Mouse (Mus musculus) hindbrain, embryonic 11.5 days (tissue): ENCODE results near the gene Dohh. TPM values are rescaled to one million over a fixed set of nuclear protein-coding genes. Genes with fewer than 3 reads are reported as not detected.
A peak's percentile ranks its signal among the peaks of the same experiment; 100 is the strongest.

Experiments used
- ATAC-seq: fragments of 200-750 bp; cut with Nextera tagmentation; 2 replicates; pipeline ENCODE4 v1.8.0; 2017; ENCODE audit warnings: mild to moderate bottlenecking, moderate TSS enrichment, moderate library complexity; ENCODE audit not compliant: low FRiP score
- DNase-seq: peaks from one replicate; pipeline ENCODE4 v3.0.0-alpha.2; 2015; ENCODE audit warnings: low spot score
- H3K27ac ChIP-seq: fragments of 300-500 bp; sonication (generic); 2 replicates; pipeline ENCODE4 v1.5.1; 2014; ENCODE audit warnings: mild to moderate bottlenecking, low read depth, low read length
- H3K27me3 ChIP-seq: fragments of 300-500 bp; sonication (generic); 2 replicates; pipeline ENCODE4 v1.6.1; 2014; ENCODE audit warnings: mild to moderate bottlenecking, low read length, moderate library complexity, mixed read lengths; ENCODE audit not compliant: control insufficient read depth, insufficient read depth
- H3K36me3 ChIP-seq: fragments of 300-500 bp; sonication (generic); 2 replicates; pipeline ENCODE4 v1.6.1; 2014; ENCODE audit warnings: mild to moderate bottlenecking, low read length, moderate library complexity, mixed read lengths; ENCODE audit not compliant: control insufficient read depth, insufficient read depth
- H3K4me1 ChIP-seq: fragments of 300-500 bp; sonication (generic); replicated peaks from 2 replicates; pipeline ENCODE4 v1.6.1; 2014; ENCODE audit warnings: low read length, mixed read lengths; ENCODE audit not compliant: control insufficient read depth, insufficient read depth
- H3K4me2 ChIP-seq: fragments of 300-500 bp; sonication (generic); replicated peaks from 2 replicates; pipeline ENCODE4 v1.6.1; 2014; ENCODE audit warnings: mild to moderate bottlenecking, low read depth, low read length
- H3K4me3 ChIP-seq: fragments of 300-500 bp; sonication (generic); 2 replicates; pipeline ENCODE4 v1.5.1; 2014; ENCODE audit warnings: low read depth, low read length
- H3K9ac ChIP-seq: fragments of 300-500 bp; sonication (generic); 2 replicates; pipeline ENCODE4 v1.6.1; 2014; ENCODE audit warnings: low read depth, low read length
- H3K9me3 ChIP-seq: fragments of 300-500 bp; sonication (generic); 2 replicates; pipeline ENCODE4 v1.6.1; 2016; ENCODE audit warnings: low read length; ENCODE audit not compliant: control insufficient read depth
- WGBS: fragments of 180-500 bp; shearing (Covaris S2); extraction: QIAGEN DNeasy Blood & Tissue Kit; methylation state at CpG from one replicate; pipeline ENCODE4 v1.1.7; 2014; 5-methylcytosine and 5-hydroxymethylcytosine counted together
- polyA plus RNA-seq: library from polyadenylated mRNA; unstranded; fragments of >200 nt; fragmentation: Nextera tagmentation; extraction: Ambion mirVana; gene quantifications from 2 replicates; pipeline ENCODE4 v1.2.1, GENCODE M21; 2014

The Dohh gene
- 44.8 and 52.6 TPM in 2 replicates for polyA plus RNA-seq

GRCm38 (mm10) chr10:81383802-81384604, at the start of gene Dohh, which contains the start of gene Gm48551:
Gene Dohh (plus strand): TSS chr10:81384428.
Gene Gm48551 (plus strand): TSS chr10:81384466.
- peak within 1 kb of the TSS; percentile 91 for H3K4me2 ChIP-seq
- H3K27me3 ChIP-seq, result no peaks in the 10 kb centered on the region
- ATAC-seq (peak; percentile 94), DNase-seq (peak; percentile 99)
- H3K4me3 ChIP-seq, result peak within 1 kb of the TSS; percentile 96
- H3K9ac ChIP-seq, result peak within 1 kb of the TSS; percentile 85
- peaks cover 10% of the 10 kb centered on the region; the same call in 1 of the 2 replicates for H3K4me1 ChIP-seq
- H3K9me3 ChIP-seq, result no peaks in the 10 kb centered on the region
- peak within 1 kb of the TSS; percentile 72; the same call in 1 of the 2 replicates for H3K27ac ChIP-seq
- WGBS, result 5% methylated on average over 51 of the region's 54 CpGs
- peaks cover 4% of the 10 kb centered on the region; the same call in 1 of the 2 replicates for H3K36me3 ChIP-seq

GRCm38 (mm10) chr10:81335393-81336340, 48.6 kb upstream of the Dohh start:
- H3K27me3 ChIP-seq, result peaks cover 19% of the 10 kb centered on the region
- no peak overlapping the region for H3K4me3 ChIP-seq

GRCm38 (mm10) chr10:81336558-81336957, 47.7 kb upstream of the Dohh start:
- H3K27ac ChIP-seq, result no peak overlapping the region
- WGBS, result 92% methylated on average over 4 of the region's 4 CpGs
- no peaks in the 10 kb centered on the region for H3K9me3 ChIP-seq
- no peaks in the 10 kb centered on the region for H3K36me3 ChIP-seq
- H3K9ac ChIP-seq, result no peak overlapping the region
- DNase-seq (no peak), ATAC-seq (no peak)
- H3K4me1 ChIP-seq, result no peaks in the 10 kb centered on the region; the same call in none of the 2 replicates
- no peak overlapping the region for H3K4me3 ChIP-seq
- H3K4me2 ChIP-seq, result no peak overlapping the region
- H3K27me3 ChIP-seq, result peaks cover 21% of the 10 kb centered on the region

More at GRCm38 (mm10) chr10:81335393-81336340, 48.6 kb upstream of the Dohh start:
- Histone ChIP-seq H3K36me3 (no peaks in the 10 kb centered on the region), H3K4me1 (no peaks in the 10 kb centered on the region; the same call in none of the 2 replicates), H3K4me2 (no peak overlapping the region), H3K9me3 (no peaks in the 10 kb centered on the region), H3K9ac (no peak overlapping the region), H3K27ac (no peak overlapping the region)
- ATAC-seq (peak; percentile 28; the same call in 1 of the 2 replicates), DNase-seq (no peak)
- WGBS, result 41% methylated on average over 18 of the region's 19 CpGs

- H3K4me3 ChIP-seq, result no peak overlapping the region
- WGBS, result 38% methylated on average over 15 of the region's 17 CpGs
- no peak for ATAC-seq
- no peak overlapping the region for H3K9ac ChIP-seq
- H3K9me3 ChIP-seq, result no peaks in the 10 kb centered on the region
- peaks cover 41% of the 10 kb centered on the region for H3K27me3 ChIP-seq
- H3K27ac ChIP-seq, result no peak overlapping the region
- H3K4me1 ChIP-seq, result peaks cover 3% of the 10 kb centered on the region
- no peak overlapping the region for H3K4me2 ChIP-seq
- DNase-seq, result no peak
- no peaks in the 10 kb centered on the region; the same call in 1 of the 2 replicates for H3K36me3 ChIP-seq
Observed at GRCm38 (mm10) chr10:81340551-81341332, 43.5 kb upstream of the Dohh start.

GRCm38 (mm10) chr10:81341333-81341949, 42.8 kb upstream of the Dohh start:
- DNase-seq (peak; percentile 85), ATAC-seq (no peak)
- H3K4me3 ChIP-seq, result no peak overlapping the region
- H3K4me2 ChIP-seq, result no peak overlapping the region
- H3K36me3 ChIP-seq, result no peaks in the 10 kb centered on the region; the same call in 1 of the 2 replicates
- H3K9ac ChIP-seq, result no peak overlapping the region
- H3K9me3 ChIP-seq, result no peaks in the 10 kb centered on the region
- H3K4me1 ChIP-seq, result peaks cover 3% of the 10 kb centered on the region; the same call in 1 of the 2 replicates
- no peak overlapping the region for H3K27ac ChIP-seq
- peaks cover 41% of the 10 kb centered on the region for H3K27me3 ChIP-seq
- WGBS, result 32% methylated on average over 16 of the region's 16 CpGs

- 4% methylated on average over 62 of the region's 67 CpGs for WGBS
Observed at GRCm38 (mm10) chr10:81342686-81343505, 41.3 kb upstream of the Dohh start, which contains the start of gene Gipc3. Gene Gipc3 (minus strand): TSS chr10:81343266.

GRCm38 (mm10) chr10:81344421-81345161, 39.6 kb upstream of the Dohh start:
- Histone ChIP-seq H3K36me3 (no peaks in the 10 kb centered on the region; the same call in 1 of the 2 replicates), H3K9ac (no peak overlapping the region), H3K27me3 (peaks cover 42% of the 10 kb centered on the region), H3K27ac (no peak overlapping the region), H3K9me3 (no peaks in the 10 kb centered on the region), H3K4me1 (peaks cover 13% of the 10 kb centered on the region; the same call in 1 of the 2 replicates), H3K4me3 (no peak overlapping the region), H3K4me2 (no peak overlapping the region)
- ATAC-seq (no peak), DNase-seq (no peak)
- 60% methylated on average over 8 of the region's 8 CpGs for WGBS

More at GRCm38 (mm10) chr10:81342686-81343505, 41.3 kb upstream of the Dohh start, which contains the start of gene Gipc3:
- Histone ChIP-seq H3K4me3 (peak within 1 kb of the TSS; percentile 30), H3K27me3 (peaks cover 42% of the 10 kb centered on the region), H3K4me2 (peak within 1 kb of the TSS; percentile 65), H3K36me3 (no peaks in the 10 kb centered on the region; the same call in 1 of the 2 replicates), H3K4me1 (peaks cover 6% of the 10 kb centered on the region; the same call in 1 of the 2 replicates), H3K9ac (peak within 1 kb of the TSS; percentile 50), H3K9me3 (no peaks in the 10 kb centered on the region), H3K27ac (no peak within 1 kb of the TSS)
- ATAC-seq (no peak), DNase-seq (no peak)
